Mouse (Mus musculus): ENCODE results near the gene Zfp131. TPM values are rescaled to one million over a fixed set of nuclear protein-coding genes. Genes with fewer than 3 reads are reported as not detected.

Gene Zfp131
- total RNA-seq, 1 experiment: 31.0 TPM

GRCm38 (mm10) chr13:119783581-119783980 lies 7.1 kb downstream of the Zfp131 start:
- Histone ChIP-seq H3K4me1 (ENCODE audit: control insufficient read depth in 2 of 2, insufficient read depth in 2 of 2, low read length in 2 of 2, poor library complexity in 1 of 2) (no peaks in the 10 kb centered on the region), H3K9ac (ENCODE audit: insufficient read depth, low read depth, low read length, poor library complexity, severe bottlenecking) (no peak overlapping the region)
- in situ Hi-C loops (cut with MboI; ENCODE audit: low sequenced_read_pairs in 2 of 2, unreplicated experiment in 2 of 2): no loop called here

DNA sequence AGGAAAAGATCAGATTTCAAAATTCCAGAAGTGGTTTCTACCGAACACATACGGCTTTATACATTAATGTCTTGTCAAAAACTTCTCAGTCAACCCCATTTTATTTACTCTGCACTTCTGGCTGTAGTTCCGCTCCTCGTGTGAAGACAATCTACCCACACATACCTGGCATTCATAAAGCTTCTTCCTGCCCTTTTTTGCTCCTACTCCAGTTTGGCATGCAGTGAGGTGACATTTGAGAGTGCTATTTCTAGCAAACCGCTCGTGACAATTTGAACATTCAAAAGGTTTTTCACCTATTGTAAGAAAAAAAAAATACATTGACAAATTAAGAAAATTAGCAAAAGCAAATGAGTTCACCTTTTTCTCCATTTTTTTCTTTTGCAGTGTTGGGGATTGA lies 22.1 kb downstream of the Zfp131 start:
- TF ChIP-seq CHD2 (IDR thresholded peaks at IDR 0.05; ENCODE audit: low read depth, low read length) (no peak), ZC3H11A (IDR thresholded peaks at IDR 0.05; ENCODE audit: borderline replicate concordance, low read depth, low read length) (no peak), MAFK (IDR thresholded peaks at IDR 0.05; ENCODE audit: insufficient read depth, low read depth, low read length) (no peak), ZNF384 (IDR thresholded peaks at IDR 0.05; ENCODE audit: low read depth, low read length) (no peak), HCFC1 (IDR thresholded peaks at IDR 0.05; ENCODE audit: borderline replicate concordance, insufficient read depth, low read length) (no peak)
- H3K4me1 ChIP-seq (ENCODE audit: control insufficient read depth in 2 of 2, insufficient read depth in 2 of 2, low read length in 2 of 2, poor library complexity in 1 of 2): no peaks in the 10 kb centered on the region
- DNase-seq (ENCODE audit: low read depth, low spot score): no peak
- H3K9ac ChIP-seq (ENCODE audit: insufficient read depth, low read depth, low read length, poor library complexity, severe bottlenecking): no peak overlapping the region
- no peak overlapping the region for H3K27ac ChIP-seq (ENCODE audit: insufficient read depth, low read depth, low read length, poor library complexity, severe bottlenecking)
- in situ Hi-C loops (cut with MboI; ENCODE audit: low sequenced_read_pairs in 2 of 2, unreplicated experiment in 2 of 2): no loop called here
- H3K9me3 ChIP-seq (ENCODE audit: control insufficient read depth, insufficient read depth, low read depth, low read length): no peaks in the 10 kb centered on the region
- peaks cover 25% of the 10 kb centered on the region for H3K36me3 ChIP-seq (ENCODE audit: control insufficient read depth, insufficient read depth, low read length, poor library complexity, severe bottlenecking)
- no peak overlapping the region for H3K4me3 ChIP-seq (ENCODE audit: insufficient read depth in 1 of 2, low read depth in 1 of 2, low read length in 2 of 2, poor library complexity in 1 of 2, severe bottlenecking in 1 of 2)

More at GRCm38 (mm10) chr13:119783581-119783980, 7.1 kb downstream of the Zfp131 start:
- no peak overlapping the region for H3K27ac ChIP-seq (ENCODE audit: insufficient read depth, low read depth, low read length, poor library complexity, severe bottlenecking)
- no peak overlapping the region for H3K4me3 ChIP-seq (ENCODE audit: insufficient read depth in 1 of 2, low read depth in 1 of 2, low read length in 2 of 2, poor library complexity in 1 of 2, severe bottlenecking in 1 of 2)
- peaks cover 19% of the 10 kb centered on the region for H3K36me3 ChIP-seq (ENCODE audit: control insufficient read depth, insufficient read depth, low read length, poor library complexity, severe bottlenecking)
- DNase-seq (ENCODE audit: low read depth, low spot score): no peak
- TF ChIP-seq CHD2 (IDR thresholded peaks at IDR 0.05; ENCODE audit: low read depth, low read length): no peak
- no peak for TF ChIP-seq ZNF384 (IDR thresholded peaks at IDR 0.05; ENCODE audit: low read depth, low read length)
- TF ChIP-seq HCFC1 (IDR thresholded peaks at IDR 0.05; ENCODE audit: borderline replicate concordance, insufficient read depth, low read length): no peak
- no peak for TF ChIP-seq MAFK (IDR thresholded peaks at IDR 0.05; ENCODE audit: insufficient read depth, low read depth, low read length)
- TF ChIP-seq ZC3H11A (IDR thresholded peaks at IDR 0.05; ENCODE audit: borderline replicate concordance, low read depth, low read length): no peak
- no peaks in the 10 kb centered on the region for H3K9me3 ChIP-seq (ENCODE audit: control insufficient read depth, insufficient read depth, low read depth, low read length)

DNA sequence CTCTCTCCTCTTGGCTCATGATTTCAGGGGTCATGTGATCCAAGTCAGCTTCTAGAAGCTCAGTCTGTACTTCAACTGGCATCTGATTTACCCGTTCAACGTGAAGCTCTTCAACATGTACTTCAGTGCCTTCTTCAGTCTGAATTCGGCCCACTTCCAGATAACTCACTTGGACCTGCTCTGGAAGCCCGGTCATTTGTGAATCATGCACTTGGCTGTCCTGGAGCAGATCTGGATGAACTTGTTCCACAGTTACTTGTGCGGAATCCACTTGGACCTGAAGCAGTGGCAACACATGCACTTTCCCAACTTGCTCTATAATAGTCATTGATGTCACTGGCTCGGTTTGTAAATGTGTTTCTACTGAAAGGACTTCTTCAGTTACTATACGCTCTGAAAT lies 24.2 kb downstream of the Zfp131 start:
- H3K9me3 ChIP-seq (ENCODE audit: control insufficient read depth, insufficient read depth, low read depth, low read length): no peaks in the 10 kb centered on the region
- H3K36me3 ChIP-seq (ENCODE audit: control insufficient read depth, insufficient read depth, low read length, poor library complexity, severe bottlenecking): peaks cover 22% of the 10 kb centered on the region
- no peak overlapping the region for H3K9ac ChIP-seq (ENCODE audit: insufficient read depth, low read depth, low read length, poor library complexity, severe bottlenecking)
- no peak overlapping the region for H3K4me3 ChIP-seq (ENCODE audit: insufficient read depth in 1 of 2, low read depth in 1 of 2, low read length in 2 of 2, poor library complexity in 1 of 2, severe bottlenecking in 1 of 2)
- H3K4me1 ChIP-seq (ENCODE audit: control insufficient read depth in 2 of 2, insufficient read depth in 2 of 2, low read length in 2 of 2, poor library complexity in 1 of 2): no peaks in the 10 kb centered on the region
- TF ChIP-seq CHD2 (IDR thresholded peaks at IDR 0.05; ENCODE audit: low read depth, low read length) (no peak), MAFK (IDR thresholded peaks at IDR 0.05; ENCODE audit: insufficient read depth, low read depth, low read length) (no peak), HCFC1 (IDR thresholded peaks at IDR 0.05; ENCODE audit: borderline replicate concordance, insufficient read depth, low read length) (no peak), ZC3H11A (IDR thresholded peaks at IDR 0.05; ENCODE audit: borderline replicate concordance, low read depth, low read length) (no peak), ZNF384 (IDR thresholded peaks at IDR 0.05; ENCODE audit: low read depth, low read length) (no peak)
- DNase-seq (ENCODE audit: low read depth, low spot score): no peak
- H3K27ac ChIP-seq (ENCODE audit: insufficient read depth, low read depth, low read length, poor library complexity, severe bottlenecking): no peak overlapping the region
- in situ Hi-C loops (cut with MboI; ENCODE audit: low sequenced_read_pairs in 2 of 2, unreplicated experiment in 2 of 2): no loop called here

GRCm38 (mm10) chr13:119756831-119757230 lies 33.9 kb downstream of the Zfp131 start:
- H3K9me3 ChIP-seq (ENCODE audit: control insufficient read depth, insufficient read depth, low read depth, low read length): no peaks in the 10 kb centered on the region
- no peak overlapping the region for H3K4me3 ChIP-seq (ENCODE audit: insufficient read depth in 1 of 2, low read depth in 1 of 2, low read length in 2 of 2, poor library complexity in 1 of 2, severe bottlenecking in 1 of 2)
- no peak for TF ChIP-seq MAFK (IDR thresholded peaks at IDR 0.05; ENCODE audit: insufficient read depth, low read depth, low read length)
- no peak for TF ChIP-seq ZNF384 (IDR thresholded peaks at IDR 0.05; ENCODE audit: low read depth, low read length)
- no peak for TF ChIP-seq ZC3H11A (IDR thresholded peaks at IDR 0.05; ENCODE audit: borderline replicate concordance, low read depth, low read length)
- in situ Hi-C loops (cut with MboI; ENCODE audit: low sequenced_read_pairs in 2 of 2, unreplicated experiment in 2 of 2): no loop called here
- H3K4me1 ChIP-seq (ENCODE audit: control insufficient read depth in 2 of 2, insufficient read depth in 2 of 2, low read length in 2 of 2, poor library complexity in 1 of 2): peaks cover 0 to 3% of the 10 kb centered on the region in 2 experiments; a peak in 1 of 4 replicates
- H3K27ac ChIP-seq (ENCODE audit: insufficient read depth, low read depth, low read length, poor library complexity, severe bottlenecking): no peak overlapping the region
- no peak overlapping the region for H3K9ac ChIP-seq (ENCODE audit: insufficient read depth, low read depth, low read length, poor library complexity, severe bottlenecking)
- no peak for DNase-seq (ENCODE audit: low read depth, low spot score)
- H3K36me3 ChIP-seq (ENCODE audit: control insufficient read depth, insufficient read depth, low read length, poor library complexity, severe bottlenecking): peaks cover 3% of the 10 kb centered on the region; the same call in 1 of the 2 replicates
